Mouse (Mus musculus) heart, embryonic 10.5 days (tissue): ENCODE data around the gene Zfp651. TPM values are rescaled to one million over a fixed set of nuclear protein-coding genes. Genes with fewer than 3 reads are reported as not detected.

ENCODE experiments used
- DNase-seq: peaks from one replicate; pipeline ENCODE4 v3.0.0-alpha.2; 2017; ENCODE audit warnings: low spot score
- H3K27ac ChIP-seq: fragments of 300-500 bp; sonication (generic); 2 replicates; pipeline ENCODE4 v1.5.1; 2016; ENCODE audit warnings: mild to moderate bottlenecking
- H3K27me3 ChIP-seq: fragments of 300-500 bp; sonication (generic); 2 replicates; pipeline ENCODE4 v1.6.1; 2016; ENCODE audit warnings: mild to moderate bottlenecking; ENCODE audit not compliant: poor library complexity, insufficient read depth, severe bottlenecking
- H3K36me3 ChIP-seq: fragments of 300-500 bp; sonication (generic); 2 replicates; pipeline ENCODE4 v1.6.1; 2016; ENCODE audit warnings: mild to moderate bottlenecking, moderate library complexity
- H3K4me1 ChIP-seq: fragments of 300-500 bp; sonication (generic); 2 replicates; pipeline ENCODE4 v1.6.1; 2016; ENCODE audit warnings: mild to moderate bottlenecking
- H3K4me3 ChIP-seq: fragments of 300-500 bp; sonication (generic); 2 replicates; pipeline ENCODE4 v1.5.1; 2016; ENCODE audit warnings: mild to moderate bottlenecking, moderate library complexity
- H3K9me3 ChIP-seq: fragments of 300-500 bp; sonication (generic); 2 replicates; pipeline ENCODE4 v1.6.1; 2016; ENCODE audit warnings: mild to moderate bottlenecking, moderate library complexity
- WGBS: fragments of 180-500 bp; shearing (Covaris S2); methylation state at CpG from one replicate; pipeline ENCODE4 v1.1.7; 2016; 5-methylcytosine and 5-hydroxymethylcytosine counted together
- polyA plus RNA-seq: library from polyadenylated mRNA; unstranded; fragments of >200 nt; fragmentation: Nextera tagmentation; extraction: Ambion mirVana; gene quantifications from 2 replicates; pipeline ENCODE4 v1.2.1, GENCODE M21; 2016

The Zfp651 gene
- polyA plus RNA-seq, 1 experiment from 2014 or later, result 6.3 TPM

DNA sequence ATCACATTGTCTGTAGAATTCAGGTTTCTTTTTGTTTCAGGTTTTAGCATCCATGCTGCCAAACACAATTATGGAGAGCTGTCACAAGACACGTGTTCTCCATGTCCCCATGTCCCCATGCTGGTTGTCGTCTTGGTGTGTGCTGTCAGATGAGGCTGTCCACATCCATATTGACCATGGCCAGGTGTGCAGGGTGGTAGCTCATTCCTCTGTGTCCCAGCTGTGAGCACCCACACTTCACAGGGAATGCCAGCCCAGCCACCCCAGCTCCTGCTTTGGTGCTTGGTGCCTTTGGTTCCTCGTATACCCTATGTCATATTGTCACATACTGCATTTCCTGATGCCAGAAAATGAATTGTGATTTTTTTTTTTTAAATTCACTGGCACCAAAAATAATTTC lies 4.5 kb upstream of the Zfp651 start:
- WGBS, result 91% methylated on average over 3 of the region's 3 CpGs

DNA sequence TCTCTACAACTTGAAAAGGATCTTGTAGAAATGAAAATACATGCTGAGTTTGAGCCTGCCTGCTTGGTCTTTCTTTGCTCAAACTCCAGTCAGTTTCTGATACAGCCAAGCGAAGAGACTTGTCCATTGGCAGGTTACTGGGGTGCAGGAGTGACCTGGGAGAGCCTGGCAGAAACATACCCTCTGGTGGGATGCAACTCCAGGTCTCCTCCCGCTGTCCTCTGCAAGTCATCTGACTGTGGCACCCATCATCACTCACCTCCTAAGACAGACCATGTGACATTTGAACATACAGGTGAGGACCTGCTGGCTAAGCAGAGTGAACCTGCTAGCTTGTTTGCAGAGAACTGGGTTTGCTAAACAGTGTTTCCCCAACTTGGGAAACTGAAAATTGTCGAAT lies 2.3 kb upstream of the Zfp651 start:
- DNase-seq, result peak; percentile 64
- peaks cover 53% of the 10 kb centered on the region for H3K36me3 ChIP-seq
- no peaks in the 10 kb centered on the region for H3K9me3 ChIP-seq
- no peak overlapping the region for H3K27ac ChIP-seq
- no peak overlapping the region for H3K4me3 ChIP-seq
- H3K27me3 ChIP-seq, result no peaks in the 10 kb centered on the region
- 83% methylated on average over 3 of the region's 3 CpGs for WGBS
- H3K4me1 ChIP-seq, result peaks cover 37% of the 10 kb centered on the region

More for the DNA sequence above, 4.5 kb upstream of the Zfp651 start:
- no peaks in the 10 kb centered on the region for H3K9me3 ChIP-seq
- H3K4me1 ChIP-seq, result peaks cover 19% of the 10 kb centered on the region
- no peak overlapping the region for H3K4me3 ChIP-seq
- no peaks in the 10 kb centered on the region for H3K27me3 ChIP-seq
- DNase-seq, result no peak
- H3K27ac ChIP-seq, result no peak overlapping the region
- peaks cover 73% of the 10 kb centered on the region for H3K36me3 ChIP-seq

DNA sequence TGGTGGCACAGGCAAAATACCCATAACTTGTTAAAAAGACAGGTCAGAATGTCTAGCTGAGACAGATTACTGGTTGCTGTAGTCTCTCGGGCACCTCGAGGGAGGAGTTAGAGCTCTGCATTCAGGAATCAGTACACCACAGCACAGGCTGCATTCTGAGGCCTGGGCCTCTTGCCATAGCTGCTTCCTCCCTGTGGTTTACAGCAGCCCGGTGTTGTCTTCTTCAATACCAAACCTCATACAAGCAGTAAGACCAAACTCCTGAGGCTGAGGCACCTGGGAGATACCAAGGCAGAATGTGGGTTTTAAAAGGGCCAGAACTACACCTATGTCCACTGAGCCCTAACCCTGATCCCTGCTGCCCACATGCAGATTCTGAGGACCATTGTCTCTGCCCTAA lies 1.7 kb upstream of the Zfp651 start:
- H3K9me3 ChIP-seq, result no peaks in the 10 kb centered on the region
- WGBS, result 74% methylated on average over 3 of the region's 3 CpGs
- no peaks in the 10 kb centered on the region for H3K27me3 ChIP-seq
- no peak overlapping the region for H3K4me3 ChIP-seq
- H3K36me3 ChIP-seq, result peaks cover 53% of the 10 kb centered on the region
- DNase-seq, result peak; percentile 64
- H3K27ac ChIP-seq, result no peak overlapping the region
- H3K4me1 ChIP-seq, result peaks cover 44% of the 10 kb centered on the region

DNA sequence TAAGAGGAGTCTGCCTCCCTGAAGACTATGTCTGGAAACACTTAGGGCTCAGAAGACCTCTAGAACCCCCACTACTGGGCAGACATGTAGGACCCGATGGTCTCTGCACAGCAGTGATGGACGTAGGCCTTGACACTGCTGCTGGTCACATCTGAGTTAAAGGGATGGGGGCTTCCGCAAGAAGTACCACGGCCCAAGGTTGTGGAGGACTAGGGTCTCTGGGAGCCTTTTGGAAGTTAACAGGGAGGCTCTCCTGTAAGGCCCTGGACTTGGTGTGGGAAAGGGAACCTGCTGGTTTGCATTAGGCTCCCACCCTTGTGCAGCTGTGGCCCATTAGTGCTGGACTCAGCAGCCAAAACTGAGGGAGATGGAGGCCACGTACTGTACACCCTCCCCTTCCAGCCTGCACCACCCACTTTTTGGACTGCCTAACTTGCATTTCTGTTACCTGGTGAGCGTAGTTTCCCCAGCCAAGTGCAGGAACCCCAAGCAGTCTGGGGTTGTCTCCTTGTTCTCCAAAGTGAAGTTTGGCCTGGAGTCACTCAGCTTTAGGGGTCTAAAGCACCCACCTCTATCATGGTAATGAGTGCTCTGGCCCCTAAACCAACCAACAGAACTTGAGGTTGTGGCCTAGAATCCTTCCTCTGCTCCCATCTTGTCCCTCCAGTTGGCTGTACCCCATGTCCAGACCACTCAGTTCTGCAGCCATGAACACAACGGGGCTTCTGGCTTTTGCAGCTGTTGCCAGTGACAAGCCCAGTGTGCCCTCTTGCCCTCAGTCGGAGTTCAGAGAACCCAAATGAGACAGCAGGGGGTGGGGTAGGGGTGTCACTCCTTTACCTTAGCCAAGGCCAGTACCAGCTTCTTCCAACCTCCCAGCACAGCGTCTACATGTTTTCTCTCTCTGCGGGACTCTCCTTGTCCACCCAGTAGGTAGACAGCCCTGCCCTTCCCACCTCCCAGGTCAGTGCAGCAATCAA lies 1.0 kb upstream of the Zfp651 start:
- peak; percentile 74 for DNase-seq
- 52% methylated on average over 10 of the region's 10 CpGs for WGBS
- Histone ChIP-seq H3K9me3 (no peaks in the 10 kb centered on the region), H3K4me3 (peak overlapping the region; percentile 82), H3K27ac (no peak overlapping the region; the same call in none of the 2 replicates), H3K4me1 (peaks cover 44% of the 10 kb centered on the region), H3K36me3 (peaks cover 53% of the 10 kb centered on the region), H3K27me3 (no peaks in the 10 kb centered on the region)

DNA sequence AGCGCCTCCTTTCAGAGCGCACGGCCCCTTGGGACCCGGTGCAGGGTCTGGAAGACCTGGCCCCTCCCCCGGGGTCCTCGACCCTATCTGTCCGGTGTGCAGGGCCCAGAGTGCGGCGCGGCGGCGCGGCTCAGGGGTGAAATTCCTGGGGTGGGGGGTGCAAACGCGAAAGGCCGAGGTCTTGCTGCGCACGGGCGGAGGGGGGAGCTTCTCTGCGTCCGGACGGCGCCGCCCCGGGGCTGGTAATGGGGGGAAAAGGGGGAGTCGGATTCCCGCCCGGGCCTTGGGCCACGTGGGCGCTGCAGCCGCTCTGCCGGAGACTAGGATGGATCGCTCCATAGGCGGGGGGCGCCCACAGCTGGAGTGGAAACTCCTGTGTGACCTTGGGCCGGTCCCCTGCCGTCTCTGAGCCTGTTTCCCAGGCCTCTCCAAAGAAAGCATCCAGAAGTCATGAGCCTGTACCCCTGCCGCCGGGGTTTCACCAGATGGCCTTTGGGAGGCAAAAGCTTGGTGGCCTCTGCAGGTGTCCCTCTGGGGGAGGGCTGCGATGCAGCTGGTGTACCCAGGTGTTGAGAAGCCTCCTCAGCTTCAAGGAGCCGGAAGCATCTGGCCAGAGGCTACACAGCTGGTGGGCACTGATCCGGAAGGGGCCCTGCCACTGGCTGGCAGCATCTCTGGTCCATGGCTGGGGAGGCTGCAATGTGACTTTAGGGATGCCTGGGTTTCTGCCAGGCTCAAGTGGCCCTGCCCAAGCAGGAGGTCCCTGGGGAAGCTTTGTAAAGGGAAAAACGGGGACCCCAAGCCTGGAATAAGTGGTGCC lies 1.4 kb downstream of the Zfp651 start:
- H3K36me3 ChIP-seq, result peaks cover 53% of the 10 kb centered on the region

DNA sequence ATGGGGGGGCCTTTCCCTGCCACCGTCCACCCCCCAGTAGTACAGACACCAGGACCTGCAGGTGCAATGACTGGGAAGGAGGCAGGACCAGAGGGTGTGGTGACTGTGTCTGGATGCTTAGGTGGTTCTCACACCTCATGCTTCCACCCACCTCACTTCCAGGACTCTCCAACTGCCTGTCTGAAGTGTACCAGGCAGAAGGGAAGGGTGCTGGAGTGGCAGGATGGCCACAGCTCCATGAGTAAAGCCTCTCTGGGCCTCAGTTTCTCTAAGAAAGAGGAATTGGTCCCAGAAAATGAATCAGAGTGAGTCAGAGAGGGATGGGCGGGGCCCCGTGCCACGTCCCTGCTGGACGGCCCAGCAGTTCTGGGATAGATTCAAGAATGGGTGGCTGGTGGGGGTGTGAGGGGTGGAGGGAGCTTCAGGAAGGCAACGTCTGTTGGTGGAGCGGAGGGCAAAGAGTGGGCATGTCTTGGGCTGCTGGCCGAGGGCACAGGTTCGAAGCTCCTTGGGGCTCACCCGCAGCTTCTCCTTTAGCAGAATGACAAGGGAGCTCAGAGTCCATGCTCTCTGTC lies 2.0 kb downstream of the Zfp651 start:
- H3K9me3 ChIP-seq, result no peaks in the 10 kb centered on the region
- WGBS, result 69% methylated on average over 10 of the region's 10 CpGs
- H3K27me3 ChIP-seq, result no peaks in the 10 kb centered on the region
- peak; percentile 75 for DNase-seq
- H3K4me3 ChIP-seq, result peak overlapping the region; percentile 82
- H3K4me1 ChIP-seq, result peaks cover 44% of the 10 kb centered on the region
- peak overlapping the region; percentile 97 for H3K27ac ChIP-seq
- H3K36me3 ChIP-seq, result peaks cover 53% of the 10 kb centered on the region

More for the DNA sequence above, 1.4 kb downstream of the Zfp651 start:
- peak overlapping the region; percentile 97 for H3K27ac ChIP-seq
- H3K9me3 ChIP-seq, result no peaks in the 10 kb centered on the region
- H3K4me3 ChIP-seq, result peak overlapping the region; percentile 82
- DNase-seq, result peak; percentile 92
- WGBS, result 2% methylated on average over 43 of the region's 43 CpGs
- H3K4me1 ChIP-seq, result peaks cover 44% of the 10 kb centered on the region
- H3K27me3 ChIP-seq, result no peaks in the 10 kb centered on the region

DNA sequence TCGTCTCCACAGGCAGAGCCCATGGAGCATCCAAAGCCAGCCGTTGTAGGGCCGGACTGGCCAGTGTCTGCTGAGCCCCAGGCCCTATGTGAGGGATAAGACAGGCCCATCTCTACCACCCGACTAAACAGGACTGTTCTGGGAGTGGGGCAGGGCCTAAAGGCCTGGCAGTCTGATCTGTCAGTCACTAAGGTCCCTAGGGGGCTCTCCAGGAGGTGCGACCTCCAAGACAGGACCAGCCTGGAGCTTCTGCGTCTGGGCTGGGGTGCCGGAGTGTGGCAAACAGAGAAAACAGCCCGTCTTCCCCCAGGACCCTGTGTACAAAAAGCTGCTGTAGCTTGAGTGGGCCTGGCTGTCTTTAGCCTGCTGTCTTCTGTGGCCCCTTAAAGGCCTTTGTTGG lies 2.7 kb downstream of the Zfp651 start:
- Histone ChIP-seq H3K27me3 (no peaks in the 10 kb centered on the region), H3K4me1 (peaks cover 44% of the 10 kb centered on the region), H3K36me3 (peaks cover 55% of the 10 kb centered on the region), H3K4me3 (0 out of 2 replicates have a peak overlapping the region, but pooled peaks have one; percentile 12), H3K27ac (peak overlapping the region; percentile 97), H3K9me3 (no peaks in the 10 kb centered on the region)
- whole genome bisulfite sequencing, result 67% methylated on average over 8 of the region's 8 CpGs
- no peak for DNase-seq

DNA sequence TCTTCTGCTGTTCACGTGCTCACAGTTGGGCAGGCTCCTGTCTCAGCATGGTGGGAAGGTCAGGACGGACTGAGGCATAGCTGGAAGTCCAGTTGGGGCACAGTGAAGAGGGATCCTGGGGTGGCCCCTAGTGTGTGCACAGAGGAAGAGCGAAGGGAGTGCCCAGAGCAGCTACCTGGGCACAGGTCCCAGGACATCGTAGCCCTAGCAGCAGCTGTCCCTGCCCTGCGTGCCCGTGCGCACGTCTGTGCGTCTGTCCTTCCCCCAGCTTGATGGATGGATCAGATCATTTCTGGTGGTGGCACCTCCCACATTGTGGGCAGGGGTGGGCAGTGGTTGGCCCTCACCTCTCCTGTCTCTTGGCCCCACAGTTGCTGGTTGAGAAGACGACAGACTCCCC lies 3.1 kb downstream of the Zfp651 start:
- no peak for DNase-seq
- Histone ChIP-seq H3K27me3 (no peaks in the 10 kb centered on the region), H3K9me3 (no peaks in the 10 kb centered on the region), H3K27ac (0 out of 2 replicates have a peak overlapping the region, but pooled peaks have one; percentile 97), H3K36me3 (peaks cover 58% of the 10 kb centered on the region), H3K4me1 (peaks cover 44% of the 10 kb centered on the region), H3K4me3 (0 out of 2 replicates have a peak overlapping the region, but pooled peaks have one; percentile 12)
- whole genome bisulfite sequencing, result 88% methylated on average over 10 of the region's 10 CpGs

DNA sequence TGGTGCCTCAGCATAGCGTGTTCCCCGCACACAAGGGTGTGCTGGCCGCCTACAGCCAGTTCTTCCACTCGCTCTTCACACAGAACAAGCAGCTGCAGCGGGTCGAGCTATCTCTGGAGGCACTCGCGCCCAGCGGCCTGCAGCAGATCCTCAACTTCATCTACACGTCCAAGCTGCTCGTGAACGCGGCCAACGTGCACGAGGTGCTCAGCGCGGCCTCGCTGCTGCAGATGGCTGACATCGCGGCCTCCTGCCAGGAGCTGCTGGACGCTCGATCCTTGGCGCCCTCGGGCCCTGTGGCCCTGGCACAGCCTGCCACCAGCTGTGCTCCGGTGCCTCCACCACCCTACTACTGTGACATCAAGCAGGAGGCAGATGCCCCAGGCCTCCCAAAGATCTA lies 3.6 kb downstream of the Zfp651 start:
- Histone ChIP-seq H3K4me1 (peaks cover 42% of the 10 kb centered on the region), H3K36me3 (peaks cover 61% of the 10 kb centered on the region), H3K4me3 (no peak overlapping the region), H3K27ac (no peak overlapping the region), H3K9me3 (no peaks in the 10 kb centered on the region), H3K27me3 (no peaks in the 10 kb centered on the region)
- DNase-seq, result no peak
- 88% methylated on average over 25 of the region's 25 CpGs for WGBS

DNA sequence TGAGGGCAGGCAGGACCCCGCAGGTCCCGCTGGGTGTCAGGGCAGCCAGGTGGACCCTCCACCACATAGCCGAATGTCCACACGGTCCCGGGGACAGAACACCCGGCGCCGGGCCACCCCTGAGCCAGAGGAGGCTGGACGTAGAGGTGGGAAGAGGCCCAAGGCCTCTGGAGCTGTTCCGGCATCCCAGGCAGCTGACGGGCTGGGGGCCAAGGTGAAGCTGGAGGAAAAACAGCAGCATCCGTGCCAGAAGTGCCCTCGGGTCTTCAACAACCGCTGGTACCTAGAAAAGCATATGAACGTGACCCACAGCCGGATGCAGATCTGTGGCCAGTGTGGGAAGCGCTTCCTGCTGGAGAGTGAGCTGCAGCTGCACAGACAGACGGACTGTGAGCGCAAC lies 4.6 kb downstream of the Zfp651 start:
- H3K36me3 ChIP-seq, result peaks cover 71% of the 10 kb centered on the region

DNA sequence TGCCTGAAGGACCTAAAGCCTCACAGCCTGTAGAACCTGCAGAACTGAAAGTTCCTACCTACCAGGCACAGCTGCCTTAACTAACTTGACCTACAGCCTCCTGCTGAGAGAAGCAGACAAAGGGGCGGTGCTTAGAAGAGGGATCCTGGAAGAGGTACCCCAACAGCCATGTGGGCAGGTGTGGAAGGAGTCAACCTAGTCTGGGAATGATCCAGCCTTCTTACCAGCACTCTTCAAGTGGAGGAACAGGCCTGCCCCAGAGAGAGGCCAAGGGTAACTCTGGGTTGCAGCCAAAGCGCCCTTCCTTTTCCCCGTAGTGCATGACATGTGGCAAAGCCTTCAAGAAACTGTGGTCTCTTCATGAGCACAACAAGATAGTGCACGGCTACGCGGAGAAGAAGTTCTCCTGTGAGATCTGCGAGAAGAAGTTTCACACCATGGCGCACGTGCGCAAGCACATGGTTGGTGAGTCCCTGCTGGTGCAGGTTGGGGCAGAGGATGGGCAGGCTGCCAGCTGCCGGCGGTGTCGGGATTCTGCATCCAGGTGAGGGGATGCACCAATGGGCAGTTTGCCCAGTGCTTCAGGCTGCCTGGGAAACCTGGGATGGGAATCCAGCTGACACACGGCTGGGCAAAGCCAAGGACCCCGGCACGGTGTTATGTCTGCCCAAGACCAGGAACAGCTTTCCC lies 6.2 kb downstream of the Zfp651 start:
- Histone ChIP-seq H3K9me3 (no peaks in the 10 kb centered on the region), H3K4me1 (peaks cover 28% of the 10 kb centered on the region), H3K27me3 (no peaks in the 10 kb centered on the region), H3K4me3 (no peak overlapping the region), H3K27ac (0 out of 2 replicates have a peak overlapping the region, but pooled peaks have one; percentile 22), H3K36me3 (peaks cover 74% of the 10 kb centered on the region)
- DNase-seq, result no peak
- 90% methylated on average over 16 of the region's 16 CpGs for WGBS

More for the DNA sequence above, 4.6 kb downstream of the Zfp651 start:
- H3K27me3 ChIP-seq, result no peaks in the 10 kb centered on the region
- DNase-seq, result no peak
- no peak overlapping the region for H3K4me3 ChIP-seq
- WGBS, result 89% methylated on average over 19 of the region's 19 CpGs
- H3K4me1 ChIP-seq, result peaks cover 37% of the 10 kb centered on the region
- H3K9me3 ChIP-seq, result no peaks in the 10 kb centered on the region
- H3K27ac ChIP-seq, result no peak overlapping the region

DNA sequence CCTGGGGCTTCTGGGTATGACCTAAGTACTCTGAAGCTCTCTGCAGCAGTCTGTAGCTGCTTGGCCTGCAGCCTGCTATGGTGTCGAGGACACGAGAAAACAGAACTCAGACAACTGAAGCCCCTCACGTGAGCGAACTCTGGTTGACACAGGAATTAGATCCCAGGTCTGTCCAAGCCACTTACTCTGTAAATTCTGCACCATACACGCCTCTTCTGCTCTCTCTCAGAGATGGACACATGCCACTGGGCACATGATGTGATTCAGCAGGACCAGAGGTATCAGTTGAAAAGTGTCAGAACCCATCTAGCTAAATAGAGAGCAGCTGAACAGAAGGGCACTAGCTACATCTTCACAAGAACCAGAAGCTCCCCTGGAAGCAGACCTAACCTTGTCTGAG lies 13.3 kb downstream of the Zfp651 start:
- DNase-seq, result no peak
- H3K27me3 ChIP-seq, result peaks cover 24% of the 10 kb centered on the region
- 71% methylated on average over 5 of the region's 5 CpGs for WGBS

More for the DNA sequence above, 13.3 kb downstream of the Zfp651 start:
- H3K4me3 ChIP-seq, result no peak overlapping the region
- peaks cover 17% of the 10 kb centered on the region for H3K4me1 ChIP-seq
- H3K27ac ChIP-seq, result no peak overlapping the region
- H3K36me3 ChIP-seq, result peaks cover 16% of the 10 kb centered on the region
- no peaks in the 10 kb centered on the region for H3K9me3 ChIP-seq
